Mouse (Mus musculus) thymus, adult 2 months (tissue): ENCODE measurements around the gene Tmem175. TPM values are rescaled to one million over a fixed set of nuclear protein-coding genes. Genes with fewer than 3 reads are reported as not detected.

ENCODE experiments used
- DNase-seq: peaks from one replicate; pipeline ENCODE4 v3.0.0; 2021
- H3K27ac ChIP-seq: fragments of 200-500 bp; 2 replicates; pipeline ENCODE4 v1.5.1; 2012; ENCODE audit warnings: low read length, control low read depth; ENCODE audit not compliant: control insufficient read depth, insufficient read depth
- H3K27me3 ChIP-seq: fragments of 200-500 bp; 2 replicates; pipeline ENCODE4 v1.6.1; 2012; ENCODE audit warnings: mild to moderate bottlenecking, low read length, moderate library complexity, mixed read lengths; ENCODE audit not compliant: control insufficient read depth, insufficient read depth
- H3K36me3 ChIP-seq: fragments of 200-500 bp; 2 replicates; pipeline ENCODE4 v1.6.1; 2012; ENCODE audit warnings: mild to moderate bottlenecking, low read length, moderate library complexity; ENCODE audit not compliant: control insufficient read depth, insufficient read depth
- H3K4me1 ChIP-seq: fragments of 200-500 bp; replicated peaks from 2 replicates; pipeline ENCODE4 v1.6.1; 2012; ENCODE audit warnings: low read length; ENCODE audit not compliant: control insufficient read depth, insufficient read depth
- H3K4me3 ChIP-seq: fragments of 200-500 bp; 2 replicates; pipeline ENCODE4 v1.5.1; 2012; ENCODE audit warnings: mild to moderate bottlenecking, low read length, control low read depth, moderate library complexity; ENCODE audit not compliant: control insufficient read depth, insufficient read depth
- CTCF ChIP-seq: fragments of 200-500 bp; IDR thresholded peaks from 2 replicates; pipeline ENCODE4 v1.5.1; 2012; ENCODE audit warnings: mild to moderate bottlenecking, control low read depth, low read length, moderate library complexity, borderline replicate concordance; ENCODE audit not compliant: control insufficient read depth, poor library complexity, insufficient read depth; ENCODE audit errors: extremely low read depth
- POLR2A ChIP-seq: fragments of 200-500 bp; IDR thresholded peaks from 2 replicates; pipeline ENCODE4 v1.6.1; 2012; ENCODE audit warnings: mild to moderate bottlenecking, low read length, control low read depth, moderate library complexity; ENCODE audit not compliant: control insufficient read depth, poor library complexity, insufficient read depth; ENCODE audit errors: extremely low read depth
- WGBS: fragments of 180-500 bp; shearing (Covaris S2); methylation state at CpG from one replicate; pipeline ENCODE4 v1.1.7; 2018; 5-methylcytosine and 5-hydroxymethylcytosine counted together
- polyA plus RNA-seq: library from polyadenylated mRNA; depleted of rRNA; stranded (reverse); fragments of >200 nt; gene quantifications from 2 replicates; pipeline ENCODE4 v1.2.3, GENCODE M21; 2012

Tmem175 gene
- polyA plus RNA-seq, 1 experiment, result 77.3 TPM

DNA sequence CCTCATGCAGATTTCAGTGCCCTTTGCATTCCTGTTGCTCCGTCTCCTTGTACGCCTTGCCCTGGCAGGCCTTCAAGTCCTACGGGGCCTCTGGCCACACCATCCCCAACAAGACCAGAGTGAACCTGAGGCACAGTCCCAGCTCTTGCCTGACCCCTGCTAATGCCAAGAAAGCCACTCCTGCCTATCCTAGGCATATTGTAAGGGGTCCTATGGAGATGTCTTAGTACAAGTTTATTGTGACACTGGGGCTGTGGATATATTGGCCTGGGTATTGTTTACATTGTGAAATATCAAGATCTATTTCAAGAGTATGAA, 16.7 kb downstream of the Tmem175 start:
- H3K4me3 ChIP-seq, result no peak overlapping the region
- TF ChIP-seq POLR2A, result no peak
- no peak for TF ChIP-seq CTCF
- no peaks in the 10 kb centered on the region for H3K4me1 ChIP-seq
- H3K27ac ChIP-seq, result no peak overlapping the region
- no peaks in the 10 kb centered on the region for H3K27me3 ChIP-seq
- DNase-seq, result no peak
- 92% methylated on average over 3 of the region's 3 CpGs for WGBS
- 0 out of 2 replicates have a peak, but pooled peaks cover 5% of the 10 kb centered on the region for H3K36me3 ChIP-seq

DNA sequence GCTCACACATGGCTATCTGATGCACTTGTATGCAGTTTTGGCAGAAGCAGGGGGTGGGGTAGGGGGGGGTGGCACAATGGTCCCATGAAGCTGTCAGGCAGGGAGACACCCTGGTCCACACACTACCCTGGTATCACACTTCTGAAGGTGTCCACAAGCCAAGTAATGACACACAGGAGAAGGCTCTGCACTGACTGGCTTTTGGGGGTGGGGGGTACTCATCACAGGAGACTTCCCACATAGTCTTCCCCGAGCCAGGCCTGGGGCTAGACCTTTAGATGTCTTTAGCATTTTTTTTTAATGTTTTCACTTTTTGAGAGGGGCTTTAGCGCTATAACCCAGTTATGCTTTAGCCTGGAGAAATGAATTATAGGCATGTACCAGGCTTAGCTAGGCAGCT, 17.7 kb downstream of the Tmem175 start:
- no peak for TF ChIP-seq CTCF
- no peak for TF ChIP-seq POLR2A
- 96% methylated on average over 2 of the region's 2 CpGs for WGBS
- H3K4me1 ChIP-seq, result no peaks in the 10 kb centered on the region
- no peaks in the 10 kb centered on the region for H3K27me3 ChIP-seq
- no peak overlapping the region for H3K27ac ChIP-seq
- DNase-seq, result no peak
- no peak overlapping the region for H3K4me3 ChIP-seq
- 0 out of 2 replicates have a peak, but pooled peaks cover 8% of the 10 kb centered on the region for H3K36me3 ChIP-seq

DNA sequence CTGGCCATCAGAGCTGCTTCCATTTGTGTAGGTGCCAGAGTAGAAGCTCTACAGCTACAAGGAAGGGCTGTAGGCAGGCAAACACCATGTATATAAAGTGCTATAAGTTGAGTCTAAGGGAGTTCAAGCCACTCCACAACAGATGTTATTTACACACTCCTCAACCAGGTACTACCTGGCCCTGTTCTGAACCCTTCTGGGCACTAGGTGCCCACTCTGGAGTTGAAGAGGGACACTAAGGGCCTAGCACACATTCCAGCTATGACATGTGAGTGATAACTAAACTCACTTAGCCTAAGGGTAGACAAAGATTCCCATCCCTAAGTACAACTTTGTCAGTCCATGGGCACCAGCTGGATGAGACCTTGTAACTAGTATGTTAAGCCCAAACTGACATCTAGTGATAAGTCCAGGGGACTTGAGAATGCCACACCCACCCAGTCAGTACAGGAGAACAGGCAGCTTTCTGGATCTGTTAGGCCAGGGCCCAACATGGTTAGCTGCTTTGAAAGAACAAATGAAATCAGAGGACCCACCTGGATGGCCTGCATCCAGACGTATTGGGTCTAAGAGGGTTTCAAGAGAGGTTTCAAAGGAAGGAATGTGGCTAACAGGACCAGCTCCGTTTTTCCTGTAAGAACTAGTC, 18.4 kb downstream of the Tmem175 start:
- TF ChIP-seq CTCF (no peak), POLR2A (no peak)
- Histone ChIP-seq H3K27ac (no peak overlapping the region), H3K4me1 (no peaks in the 10 kb centered on the region), H3K4me3 (no peak overlapping the region), H3K36me3 (0 out of 2 replicates have a peak, but pooled peaks cover 10% of the 10 kb centered on the region), H3K27me3 (no peaks in the 10 kb centered on the region)
- DNase-seq, result no peak
- 95% methylated on average over 2 of the region's 2 CpGs for WGBS

DNA sequence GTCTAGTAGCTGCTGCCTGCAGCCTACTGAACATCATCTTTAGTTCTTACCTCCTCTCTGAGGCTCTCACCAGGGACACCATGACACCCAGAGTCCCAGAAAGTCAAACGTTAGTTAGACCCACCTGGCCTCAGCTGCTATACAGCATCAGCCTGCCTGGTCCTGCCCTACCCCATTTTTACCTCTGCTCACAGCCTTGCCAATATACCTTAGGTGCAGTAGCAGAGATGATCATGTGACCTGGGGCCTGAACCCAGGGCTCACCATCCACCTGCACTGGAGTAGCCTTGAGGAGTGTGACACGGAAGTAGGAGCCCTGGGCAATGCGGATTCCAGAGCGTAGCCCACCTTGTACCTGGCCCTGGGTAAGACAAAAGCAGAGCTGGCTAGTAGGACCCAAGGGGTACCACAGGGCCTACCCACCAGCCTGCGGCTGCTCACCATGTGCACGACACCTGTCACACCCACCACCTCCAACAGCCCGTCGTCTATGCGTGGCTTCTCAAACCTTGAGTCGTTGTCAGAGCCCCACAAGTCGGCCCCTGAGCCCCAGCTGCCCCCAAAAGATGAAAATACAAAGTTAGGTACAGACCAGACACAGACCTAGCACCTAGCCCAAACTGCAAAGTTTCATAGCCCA, 19.5 kb downstream of the Tmem175 start:
- 97% methylated on average over 11 of the region's 11 CpGs for WGBS
- no peaks in the 10 kb centered on the region for H3K27me3 ChIP-seq
- H3K4me1 ChIP-seq, result no peaks in the 10 kb centered on the region
- peaks cover 15% of the 10 kb centered on the region for H3K36me3 ChIP-seq
- TF ChIP-seq CTCF, result no peak
- no peak for TF ChIP-seq POLR2A
- no peak overlapping the region for H3K27ac ChIP-seq
- no peak for DNase-seq
- no peak overlapping the region for H3K4me3 ChIP-seq

DNA sequence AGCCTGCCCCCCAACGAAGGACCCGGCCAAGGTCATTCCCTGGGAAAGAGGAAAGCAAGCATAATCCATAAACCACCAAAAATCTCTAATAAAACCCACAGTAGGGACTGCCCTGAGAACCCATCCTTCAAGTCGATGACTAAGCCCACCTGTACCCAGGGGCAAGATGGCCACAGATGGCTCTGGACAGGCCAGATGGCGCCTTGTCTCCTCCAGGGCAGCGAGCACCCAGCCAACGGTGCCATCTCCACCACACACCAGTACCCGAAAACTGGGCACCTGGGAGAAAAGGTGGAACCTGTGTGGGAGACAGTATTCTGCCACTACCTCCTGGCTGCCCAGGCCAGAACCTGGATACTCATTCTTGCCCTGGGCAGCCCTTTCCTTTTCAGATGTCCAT, 20.8 kb downstream of the Tmem175 start:
- 97% methylated on average over 7 of the region's 7 CpGs for WGBS
- TF ChIP-seq POLR2A (no peak), CTCF (no peak)
- no peak for DNase-seq
- Histone ChIP-seq H3K4me1 (no peaks in the 10 kb centered on the region), H3K4me3 (no peak overlapping the region), H3K36me3 (peaks cover 25% of the 10 kb centered on the region), H3K27ac (no peak overlapping the region), H3K27me3 (no peaks in the 10 kb centered on the region)

DNA sequence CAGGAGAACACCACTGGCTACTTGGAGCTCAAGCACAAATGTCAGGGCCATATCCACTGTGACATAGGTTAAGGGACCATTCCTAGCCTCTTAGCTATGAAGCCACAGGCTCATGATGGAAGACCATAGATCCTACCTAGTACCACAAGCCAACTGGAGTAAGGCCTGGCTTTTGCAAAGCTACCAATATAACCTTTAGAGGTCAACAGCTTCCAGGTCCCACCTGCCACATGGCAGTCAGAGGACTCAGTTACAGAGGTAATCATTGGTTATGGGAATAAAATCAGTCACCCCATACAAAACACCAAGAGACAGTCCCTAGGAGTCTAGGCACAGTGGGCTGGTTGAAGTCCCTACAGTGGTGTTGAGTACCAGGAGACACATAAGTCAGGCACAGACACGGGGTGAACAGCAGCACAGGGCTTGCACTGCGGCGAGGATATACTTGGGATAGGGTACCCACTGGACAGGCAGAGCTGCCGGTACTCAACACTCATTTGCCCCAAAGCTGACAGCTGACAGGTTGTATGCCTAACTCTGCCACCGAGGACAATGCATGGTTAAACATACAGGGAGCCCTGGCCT, 21.7 kb downstream of the Tmem175 start:
- no peak overlapping the region for H3K4me3 ChIP-seq
- no peak for TF ChIP-seq CTCF
- no peak for TF ChIP-seq POLR2A
- H3K4me1 ChIP-seq, result no peaks in the 10 kb centered on the region
- peaks cover 25% of the 10 kb centered on the region for H3K36me3 ChIP-seq
- no peaks in the 10 kb centered on the region for H3K27me3 ChIP-seq
- no peak overlapping the region for H3K27ac ChIP-seq
- DNase-seq, result no peak
- WGBS, result 85% methylated on average over 5 of the region's 5 CpGs
